Mouse (Mus musculus) heart, embryonic 16.5 days (tissue): Measurements from ENCODE around the gene Chid1. TPM values are rescaled to one million over a fixed set of nuclear protein-coding genes. Genes with fewer than 3 reads are reported as not detected.

Experiments
- ATAC-seq: fragments of 200-750 bp; cut with Nextera tagmentation; replicated peaks from 2 replicates; pipeline ENCODE4 v1.8.0; 2017; ENCODE audit warnings: moderate number of reproducible peaks; ENCODE audit not compliant: insufficient read depth, low FRiP score; ENCODE audit errors: extremely low read depth
- H3K27ac ChIP-seq: fragments of 300-500 bp; sonication (generic); 2 replicates; pipeline ENCODE4 v1.5.1; 2014; ENCODE audit warnings: mild to moderate bottlenecking, low read length, control low read depth, moderate library complexity
- H3K27me3 ChIP-seq: fragments of 300-500 bp; sonication (generic); 2 replicates; pipeline ENCODE4 v1.6.1; 2014; ENCODE audit warnings: low read length, mixed read lengths; ENCODE audit not compliant: control insufficient read depth, insufficient read depth
- H3K36me3 ChIP-seq: fragments of 300-500 bp; sonication (generic); 2 replicates; pipeline ENCODE4 v1.6.1; 2014; ENCODE audit not compliant: control insufficient read depth, insufficient read depth
- H3K4me1 ChIP-seq: fragments of 300-500 bp; sonication (generic); 2 replicates; pipeline ENCODE4 v1.6.1; 2014; ENCODE audit warnings: low read length, mixed read lengths; ENCODE audit not compliant: control insufficient read depth, insufficient read depth
- H3K4me2 ChIP-seq: fragments of 300-500 bp; sonication (generic); 2 replicates; pipeline ENCODE4 v1.6.1; 2014; ENCODE audit warnings: low read depth, mild to moderate bottlenecking, control low read depth, low read length
- H3K4me3 ChIP-seq: fragments of 300-500 bp; sonication (generic); 2 replicates; pipeline ENCODE4 v1.5.1; 2014; ENCODE audit warnings: mild to moderate bottlenecking, control low read depth, low read length
- H3K9ac ChIP-seq: fragments of 300-500 bp; sonication (generic); 2 replicates; pipeline ENCODE4 v1.6.1; 2014; ENCODE audit warnings: low read length, control low read depth
- H3K9me3 ChIP-seq: fragments of 300-500 bp; sonication (generic); replicated peaks from 2 replicates; pipeline ENCODE4 v1.6.1; 2016; ENCODE audit warnings: low read length; ENCODE audit not compliant: control insufficient read depth
- WGBS: fragments of 180-500 bp; shearing (Covaris S2); extraction: QIAGEN DNeasy Blood & Tissue Kit; methylation state at CpG from one replicate; pipeline ENCODE4 v1.1.7; 2014; 5-methylcytosine and 5-hydroxymethylcytosine counted together
- polyA plus RNA-seq: library from polyadenylated mRNA; unstranded; fragments of >200 nt; fragmentation: Nextera tagmentation; extraction: Ambion mirVana; gene quantifications from 2 replicates; pipeline ENCODE4 v1.2.1, GENCODE M21; 2015

Chid1 gene
- polyA plus RNA-seq, 1 experiment from 2014 or later, result 33.3 TPM

- peaks cover 19% of the 10 kb centered on the region for H3K4me1 ChIP-seq
- no peaks in the 10 kb centered on the region for H3K9me3 ChIP-seq
- no peaks in the 10 kb centered on the region for H3K27me3 ChIP-seq
- WGBS, result 52% methylated on average over 1 of the region's 1 CpGs
- H3K4me2 ChIP-seq, result no peak overlapping the region
- H3K4me3 ChIP-seq, result no peak overlapping the region
- H3K27ac ChIP-seq, result peak overlapping the region; percentile 83
- H3K9ac ChIP-seq, result no peak overlapping the region
- no peak for ATAC-seq
- H3K36me3 ChIP-seq, result 0 out of 2 replicates have a peak, but pooled peaks cover 2% of the 10 kb centered on the region
These were observed 19.9 kb downstream of the Chid1 start for GRCm38 (mm10) chr7:141519795-141520194.

- 37% methylated on average over 3 of the region's 3 CpGs for WGBS
- Histone ChIP-seq H3K4me2 (no peak overlapping the region), H3K9ac (no peak overlapping the region; the same call in 1 of the 2 replicates), H3K27ac (peak overlapping the region; percentile 83), H3K4me3 (no peak overlapping the region), H3K4me1 (peaks cover 19% of the 10 kb centered on the region), H3K9me3 (no peaks in the 10 kb centered on the region), H3K27me3 (no peaks in the 10 kb centered on the region), H3K36me3 (0 out of 2 replicates have a peak, but pooled peaks cover 2% of the 10 kb centered on the region)
- peak; percentile 72 for ATAC-seq
These were observed 20.7 kb downstream of the Chid1 start for GRCm38 (mm10) chr7:141518926-141519325.

GRCm38 (mm10) chr7:141518296-141518695 is 21.4 kb downstream of the Chid1 start:
- Histone ChIP-seq H3K4me1 (peaks cover 19% of the 10 kb centered on the region), H3K9me3 (no peaks in the 10 kb centered on the region), H3K36me3 (peaks cover 3% of the 10 kb centered on the region; the same call in 1 of the 2 replicates), H3K9ac (no peak overlapping the region), H3K27me3 (no peaks in the 10 kb centered on the region), H3K27ac (peak overlapping the region; percentile 83), H3K4me2 (no peak overlapping the region), H3K4me3 (no peak overlapping the region)
- ATAC-seq, result no peak
- 89% methylated on average over 5 of the region's 5 CpGs for WGBS

GRCm38 (mm10) chr7:141517638-141518037 is 22.0 kb downstream of the Chid1 start:
- ATAC-seq, result no peak
- Histone ChIP-seq H3K27me3 (no peaks in the 10 kb centered on the region), H3K4me3 (no peak overlapping the region), H3K9ac (no peak overlapping the region), H3K27ac (no peak overlapping the region), H3K36me3 (peaks cover 5% of the 10 kb centered on the region; the same call in 1 of the 2 replicates), H3K4me2 (no peak overlapping the region), H3K4me1 (peaks cover 19% of the 10 kb centered on the region), H3K9me3 (no peaks in the 10 kb centered on the region)
- WGBS, result 77% methylated on average over 4 of the region's 4 CpGs

- Histone ChIP-seq H3K36me3 (peaks cover 6% of the 10 kb centered on the region; the same call in 1 of the 2 replicates), H3K4me2 (no peak overlapping the region), H3K27ac (peak overlapping the region; percentile 56), H3K9me3 (no peaks in the 10 kb centered on the region), H3K27me3 (no peaks in the 10 kb centered on the region), H3K9ac (no peak overlapping the region; the same call in 1 of the 2 replicates), H3K4me1 (peaks cover 16% of the 10 kb centered on the region), H3K4me3 (no peak overlapping the region)
- ATAC-seq, result peak; percentile 70; the same call in 1 of the 2 replicates
- 67% methylated on average over 8 of the region's 8 CpGs for WGBS
These were observed 28.9 kb downstream of the Chid1 start for GRCm38 (mm10) chr7:141510681-141511191.

GRCm38 (mm10) chr7:141510196-141510595 is 29.5 kb downstream of the Chid1 start:
- no peak overlapping the region for H3K4me3 ChIP-seq
- peak overlapping the region; percentile 52 for H3K27ac ChIP-seq
- no peak overlapping the region for H3K4me2 ChIP-seq
- H3K36me3 ChIP-seq, result peaks cover 6% of the 10 kb centered on the region; the same call in 1 of the 2 replicates
- ATAC-seq, result no peak
- no peak overlapping the region for H3K9ac ChIP-seq
- H3K4me1 ChIP-seq, result peaks cover 16% of the 10 kb centered on the region
- WGBS, result 76% methylated on average over 5 of the region's 5 CpGs
- no peaks in the 10 kb centered on the region for H3K9me3 ChIP-seq
- H3K27me3 ChIP-seq, result no peaks in the 10 kb centered on the region

GRCm38 (mm10) chr7:141508160-141508559 is 31.5 kb downstream of the Chid1 start:
- Histone ChIP-seq H3K4me1 (peaks cover 16% of the 10 kb centered on the region), H3K4me3 (no peak overlapping the region), H3K27ac (no peak overlapping the region), H3K9ac (no peak overlapping the region), H3K4me2 (no peak overlapping the region), H3K9me3 (no peaks in the 10 kb centered on the region), H3K27me3 (no peaks in the 10 kb centered on the region), H3K36me3 (peaks cover 3% of the 10 kb centered on the region; the same call in 1 of the 2 replicates)
- ATAC-seq, result no peak

GRCm38 (mm10) chr7:141506278-141506677 is 33.4 kb downstream of the Chid1 start:
- no peak overlapping the region for H3K4me2 ChIP-seq
- no peak overlapping the region for H3K4me3 ChIP-seq
- no peaks in the 10 kb centered on the region for H3K27me3 ChIP-seq
- 0 out of 2 replicates have a peak, but pooled peaks cover 4% of the 10 kb centered on the region for H3K36me3 ChIP-seq
- WGBS, result 61% methylated on average over 2 of the region's 2 CpGs
- H3K27ac ChIP-seq, result no peak overlapping the region
- no peaks in the 10 kb centered on the region for H3K9me3 ChIP-seq
- H3K4me1 ChIP-seq, result peaks cover 15% of the 10 kb centered on the region
- ATAC-seq, result no peak
- H3K9ac ChIP-seq, result 0 out of 2 replicates have a peak overlapping the region, but pooled peaks have one; percentile 20

GRCm38 (mm10) chr7:141502556-141502905 is 37.1 kb downstream of the Chid1 start:
- WGBS, result 91% methylated on average over 5 of the region's 5 CpGs
- H3K36me3 ChIP-seq, result 0 out of 2 replicates have a peak, but pooled peaks cover 4% of the 10 kb centered on the region
- H3K9ac ChIP-seq, result no peak overlapping the region

More at GRCm38 (mm10) chr7:141502556-141502905, 37.1 kb downstream of the Chid1 start:
- Histone ChIP-seq H3K27ac (no peak overlapping the region), H3K9me3 (no peaks in the 10 kb centered on the region), H3K4me1 (peaks cover 12% of the 10 kb centered on the region), H3K4me2 (no peak overlapping the region), H3K27me3 (no peaks in the 10 kb centered on the region), H3K4me3 (no peak overlapping the region)
- no peak for ATAC-seq
